Mouse (Mus musculus): ENCODE data around the gene Ppp1r13l. TPM values are rescaled to one million over a fixed set of nuclear protein-coding genes. Genes with fewer than 3 reads are reported as not detected.
A peak's percentile ranks its signal among the peaks of the same experiment; 100 is the strongest.

Gene Ppp1r13l
- polyA plus RNA-seq, 1 experiment, result 21.5 TPM

DNA sequence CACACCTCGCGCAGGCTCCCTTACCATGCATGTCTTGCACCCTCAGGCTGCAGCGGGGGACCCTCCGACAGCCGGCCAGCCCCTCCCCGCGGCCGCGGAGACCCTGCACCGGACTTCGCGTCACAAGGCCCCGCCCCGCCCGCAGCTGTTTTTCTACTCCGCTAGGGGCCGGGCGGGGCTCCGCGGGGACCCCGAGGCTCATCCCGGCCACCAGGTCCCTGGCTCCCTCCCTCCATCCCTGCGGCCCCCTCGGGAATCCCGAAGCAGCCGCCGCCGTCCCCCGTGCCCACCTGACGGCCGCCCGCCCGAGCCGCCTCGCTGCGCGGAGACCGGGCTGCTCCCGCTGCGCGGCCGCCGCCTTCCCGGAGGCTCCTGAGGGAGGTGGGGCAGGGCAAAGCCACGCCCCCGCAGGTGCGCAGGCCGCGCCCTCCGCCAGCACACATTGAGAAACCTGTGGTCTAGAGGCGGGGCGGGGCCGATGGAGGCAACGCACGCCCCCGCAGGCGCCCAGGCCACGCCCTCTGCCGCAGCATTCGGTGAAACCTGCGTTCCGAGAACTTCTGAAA, 44.3 kb downstream of the Ppp1r13l start, which contains the start of gene Klc3:
Klc3 (minus strand) TSS at position 374 of the 566 bp plus-strand sequence.
- peaks cover 49% of the 10 kb centered on the region for H3K4me1 ChIP-seq
- peaks cover 13% of the 10 kb centered on the region for H3K9me3 ChIP-seq
- H3K27me3 ChIP-seq (replicated peaks), result peaks cover 43% of the 10 kb centered on the region
- no peak for TF ChIP-seq GATA1 (IDR thresholded peaks at IDR 0.05; ENCODE audit: borderline replicate concordance, low read length)
- TF ChIP-seq FLI1 (IDR thresholded peaks at IDR 0.05; ENCODE audit: low read length), result no peak
- H3K36me3 ChIP-seq (replicated peaks; ENCODE audit: low read length), result no peaks in the 10 kb centered on the region
- peak within 1 kb of the TSS; percentile 93 for H3K4me3 ChIP-seq (replicated peaks)

GRCm38 (mm10) chr7:19404476-19404875, 44.9 kb downstream of the Ppp1r13l start, which contains the start of gene Ckm:
Ckm (plus strand) TSS chr7:19404776.
- Histone ChIP-seq H3K9me3 (peaks cover 13% of the 10 kb centered on the region), H3K4me3 (replicated peaks) (peak within 1 kb of the TSS; percentile 93), H3K36me3 (replicated peaks; ENCODE audit: low read length) (no peaks in the 10 kb centered on the region), H3K27me3 (replicated peaks) (peaks cover 41% of the 10 kb centered on the region), H3K4me1 (peaks cover 46% of the 10 kb centered on the region)
- TF ChIP-seq GATA1 (IDR thresholded peaks at IDR 0.05; ENCODE audit: borderline replicate concordance, low read length) (no peak), FLI1 (IDR thresholded peaks at IDR 0.05; ENCODE audit: low read length) (no peak)

DNA sequence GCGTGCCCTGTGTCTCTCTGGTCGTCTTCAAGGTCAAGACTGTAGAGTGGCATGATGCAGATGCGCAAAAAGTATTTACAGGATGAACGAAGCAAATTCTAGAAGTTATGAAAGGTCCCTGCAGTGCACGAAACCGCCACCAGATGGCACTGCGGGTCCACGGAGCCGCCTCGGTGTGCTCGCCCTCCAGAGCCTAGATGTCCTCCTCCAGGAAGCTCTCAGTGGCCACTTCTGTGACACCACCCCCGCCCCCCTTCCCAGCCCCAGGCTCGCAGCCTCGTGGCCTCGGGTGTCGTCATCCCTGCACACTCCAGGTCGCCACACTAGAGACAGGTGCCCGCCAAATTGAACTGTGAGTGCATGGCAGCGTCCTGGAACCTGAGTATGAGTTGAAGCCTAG, 45.9 kb downstream of the Ppp1r13l start:
- Histone ChIP-seq H3K9me3 (peaks cover 12% of the 10 kb centered on the region), H3K27me3 (replicated peaks) (peaks cover 39% of the 10 kb centered on the region), H3K4me3 (replicated peaks) (peak overlapping the region; percentile 86)

GRCm38 (mm10) chr7:19409753-19410152, 50.2 kb downstream of the Ppp1r13l start:
- H3K9me3 ChIP-seq, result peaks cover 9% of the 10 kb centered on the region
- no peak overlapping the region for H3K4me3 ChIP-seq (replicated peaks)
- no peaks in the 10 kb centered on the region for H3K36me3 ChIP-seq (replicated peaks; ENCODE audit: low read length)
- TF ChIP-seq GATA1 (IDR thresholded peaks at IDR 0.05; ENCODE audit: borderline replicate concordance, low read length) (no peak), FLI1 (IDR thresholded peaks at IDR 0.05; ENCODE audit: low read length) (no peak)
- H3K27me3 ChIP-seq (replicated peaks), result peaks cover 45% of the 10 kb centered on the region
- H3K4me1 ChIP-seq, result peaks cover 22% of the 10 kb centered on the region

More for the DNA sequence above, 45.9 kb downstream of the Ppp1r13l start:
- Histone ChIP-seq H3K36me3 (replicated peaks; ENCODE audit: low read length) (no peaks in the 10 kb centered on the region), H3K4me1 (peaks cover 41% of the 10 kb centered on the region)
- no peak for TF ChIP-seq GATA1 (IDR thresholded peaks at IDR 0.05; ENCODE audit: borderline replicate concordance, low read length)
- no peak for TF ChIP-seq FLI1 (IDR thresholded peaks at IDR 0.05; ENCODE audit: low read length)

GRCm38 (mm10) chr7:19410766-19411344, 51.3 kb downstream of the Ppp1r13l start:
- Histone ChIP-seq H3K4me1 (peaks cover 18% of the 10 kb centered on the region), H3K36me3 (replicated peaks; ENCODE audit: low read length) (no peaks in the 10 kb centered on the region), H3K9me3 (peaks cover 9% of the 10 kb centered on the region), H3K4me3 (replicated peaks) (no peak overlapping the region), H3K27me3 (replicated peaks) (peaks cover 55% of the 10 kb centered on the region)
- TF ChIP-seq GATA1 (IDR thresholded peaks at IDR 0.05; ENCODE audit: borderline replicate concordance, low read length) (no peak), FLI1 (IDR thresholded peaks at IDR 0.05; ENCODE audit: low read length) (no peak)

DNA sequence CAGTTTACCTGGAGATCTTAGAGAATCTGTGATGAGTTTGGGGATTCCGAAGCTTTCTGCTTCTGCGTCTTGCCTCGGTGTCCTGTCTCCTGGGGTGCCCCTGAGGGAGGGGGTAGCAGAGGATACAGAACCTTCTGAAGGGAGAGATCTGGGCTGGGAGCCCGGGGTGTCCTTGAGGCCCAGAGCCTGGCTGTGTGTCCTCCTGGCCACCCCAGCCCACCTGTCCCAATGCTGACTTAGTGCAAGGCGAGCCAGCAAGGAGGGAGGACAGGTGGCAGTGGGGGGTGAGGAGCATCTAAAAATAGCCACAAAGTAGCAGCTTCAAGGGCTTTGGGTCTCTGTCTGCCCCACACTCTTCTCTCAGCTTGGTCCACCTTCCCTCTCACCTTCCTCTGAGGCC, 52.2 kb downstream of the Ppp1r13l start:
- Histone ChIP-seq H3K36me3 (replicated peaks; ENCODE audit: low read length) (no peaks in the 10 kb centered on the region), H3K27me3 (replicated peaks) (peaks cover 62% of the 10 kb centered on the region), H3K9me3 (peaks cover 9% of the 10 kb centered on the region), H3K4me3 (replicated peaks) (no peak overlapping the region), H3K4me1 (peaks cover 17% of the 10 kb centered on the region)
- no peak for TF ChIP-seq GATA1 (IDR thresholded peaks at IDR 0.05; ENCODE audit: borderline replicate concordance, low read length)
- TF ChIP-seq FLI1 (IDR thresholded peaks at IDR 0.05; ENCODE audit: low read length), result no peak

- Histone ChIP-seq H3K36me3 (replicated peaks; ENCODE audit: low read length) (no peaks in the 10 kb centered on the region), H3K9me3 (peaks cover 9% of the 10 kb centered on the region), H3K4me3 (replicated peaks) (no peak overlapping the region), H3K27me3 (replicated peaks) (peaks cover 63% of the 10 kb centered on the region), H3K4me1 (peaks cover 16% of the 10 kb centered on the region)
- TF ChIP-seq GATA1 (IDR thresholded peaks at IDR 0.05; ENCODE audit: borderline replicate concordance, low read length), result no peak
- no peak for TF ChIP-seq FLI1 (IDR thresholded peaks at IDR 0.05; ENCODE audit: low read length)
Observed at GRCm38 (mm10) chr7:19413525-19413924, 54.0 kb downstream of the Ppp1r13l start.

GRCm38 (mm10) chr7:19416590-19416989, 57.0 kb downstream of the Ppp1r13l start:
- Histone ChIP-seq H3K27me3 (replicated peaks) (peaks cover 63% of the 10 kb centered on the region), H3K4me1 (peaks cover 36% of the 10 kb centered on the region), H3K4me3 (replicated peaks) (peak overlapping the region; percentile 57), H3K36me3 (replicated peaks; ENCODE audit: low read length) (no peaks in the 10 kb centered on the region), H3K9me3 (peaks cover 9% of the 10 kb centered on the region)
- TF ChIP-seq FLI1 (IDR thresholded peaks at IDR 0.05; ENCODE audit: low read length), result no peak
- no peak for TF ChIP-seq GATA1 (IDR thresholded peaks at IDR 0.05; ENCODE audit: borderline replicate concordance, low read length)

DNA sequence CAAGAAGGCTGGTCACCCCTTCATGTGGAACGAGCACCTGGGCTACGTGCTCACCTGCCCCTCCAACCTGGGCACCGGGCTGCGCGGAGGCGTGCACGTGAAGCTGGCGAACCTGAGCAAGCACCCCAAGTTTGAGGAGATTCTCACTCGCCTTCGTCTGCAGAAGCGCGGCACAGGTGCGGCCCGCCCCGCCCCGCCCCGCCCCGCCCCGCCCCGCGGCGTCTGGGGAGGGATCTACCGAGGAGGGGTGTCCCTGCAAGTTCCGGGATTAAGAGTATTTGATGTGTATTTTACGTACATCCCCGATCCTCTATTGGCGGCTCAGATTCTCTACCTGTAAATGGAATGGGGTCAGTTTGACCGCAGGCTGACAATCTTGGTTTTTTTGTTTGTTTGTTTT, 60.6 kb downstream of the Ppp1r13l start:
- Histone ChIP-seq H3K4me3 (replicated peaks) (peak overlapping the region; percentile 84), H3K27me3 (replicated peaks) (peaks cover 47% of the 10 kb centered on the region), H3K36me3 (replicated peaks; ENCODE audit: low read length) (peaks cover 12% of the 10 kb centered on the region), H3K9me3 (no peaks in the 10 kb centered on the region), H3K4me1 (peaks cover 44% of the 10 kb centered on the region)
- TF ChIP-seq GATA1 (IDR thresholded peaks at IDR 0.05; ENCODE audit: borderline replicate concordance, low read length), result no peak
- no peak for TF ChIP-seq FLI1 (IDR thresholded peaks at IDR 0.05; ENCODE audit: low read length)

Measured in megakaryocyte, embryonic 14.5 days (primary cell).